Mouse (Mus musculus) ES-Bruce4 (cell line): Measurements from ENCODE around the gene Foxf1. TPM values are rescaled to one million over a fixed set of nuclear protein-coding genes. Genes with fewer than 3 reads are reported as not detected.
A peak's percentile ranks its signal among the peaks of the same experiment; 100 is the strongest.

ENCODE experiments used
- H3K27ac ChIP-seq: 2 replicates; pipeline ENCODE4 v1.5.1; 2012; ENCODE audit warnings: low read length, inconsistent platforms; ENCODE audit not compliant: insufficient read depth
- H3K27me3 ChIP-seq: 2 replicates; pipeline ENCODE4 v1.6.1; 2012; ENCODE audit warnings: mild to moderate bottlenecking, low read length, inconsistent platforms; ENCODE audit not compliant: control insufficient read depth, poor library complexity, insufficient read depth, severe bottlenecking
- H3K36me3 ChIP-seq: 2 replicates; pipeline ENCODE4 v1.6.1; 2012; ENCODE audit warnings: inconsistent platforms, mild to moderate bottlenecking, low read length, moderate library complexity; ENCODE audit not compliant: control insufficient read depth, poor library complexity, insufficient read depth, severe bottlenecking
- H3K4me1 ChIP-seq: one replicate; pipeline ENCODE4 v1.8.1; 2011; ENCODE audit warnings: low read length; ENCODE audit not compliant: control insufficient read depth, insufficient read depth
- H3K4me3 ChIP-seq: 2 replicates; pipeline ENCODE4 v1.5.1; 2011; ENCODE audit warnings: low read depth, mild to moderate bottlenecking, low read length
- H3K9ac ChIP-seq: 2 replicates; pipeline ENCODE4 v1.6.1; 2012; ENCODE audit warnings: low read depth, mild to moderate bottlenecking, inconsistent platforms; ENCODE audit not compliant: poor library complexity, severe bottlenecking
- H3K9me3 ChIP-seq: replicated peaks from 2 replicates; pipeline ENCODE4 v1.6.1; 2012; ENCODE audit warnings: mild to moderate bottlenecking, low read length, inconsistent platforms; ENCODE audit not compliant: control insufficient read depth, poor library complexity, insufficient read depth, severe bottlenecking
- CTCF ChIP-seq: IDR thresholded peaks from one replicate; pipeline ENCODE4 v1.8.1; 2011; ENCODE audit warnings: low read depth, low read length
- EP300 ChIP-seq: IDR thresholded peaks from 2 replicates; pipeline ENCODE4 v1.6.1; 2011; ENCODE audit warnings: low read depth, low read length; ENCODE audit not compliant: insufficient read depth
- POLR2A ChIP-seq: IDR thresholded peaks from one replicate; pipeline ENCODE4 v1.8.1; 2011; ENCODE audit warnings: low read length; ENCODE audit not compliant: insufficient read depth
- polyA plus RNA-seq: library from polyadenylated mRNA; stranded (reverse); fragments of >200 nt; gene quantifications from 2 replicates; pipeline ENCODE4 v1.2.4, GENCODE M21; 2011; ENCODE audit warnings: low read depth; ENCODE audit not compliant: missing spikeins, insufficient read depth, insufficient read length

Gene Foxf1
- 0.33 TPM in 1 of 2 replicates, not detected in the other for polyA plus RNA-seq

- H3K4me3 ChIP-seq = peak within 1 kb of the TSS; percentile 53
- no peak within 1 kb of the TSS for H3K27ac ChIP-seq
- H3K9ac ChIP-seq = peak within 1 kb of the TSS; percentile 56
- no peaks in the 10 kb centered on the region for H3K36me3 ChIP-seq
- TF ChIP-seq POLR2A (no peak), CTCF (no peak), EP300 (no peak)
- H3K27me3 ChIP-seq = peaks cover 68% of the 10 kb centered on the region
- no peaks in the 10 kb centered on the region for H3K4me1 ChIP-seq
- H3K9me3 ChIP-seq = no peaks in the 10 kb centered on the region
Observed at GRCm38 (mm10) chr8:121084210-121084951, at the start of gene Foxf1. Gene Foxf1, plus strand, starts transcription at chr8:121084386.

GRCm38 (mm10) chr8:121035611-121036010, 48.6 kb upstream of the Foxf1 start:
- Histone ChIP-seq H3K36me3 (no peaks in the 10 kb centered on the region), H3K9ac (no peak overlapping the region), H3K4me3 (no peak overlapping the region), H3K27ac (no peak overlapping the region), H3K4me1 (no peaks in the 10 kb centered on the region), H3K27me3 (no peaks in the 10 kb centered on the region), H3K9me3 (no peaks in the 10 kb centered on the region)
- no peak for TF ChIP-seq POLR2A
- no peak for TF ChIP-seq EP300
- TF ChIP-seq CTCF = no peak

- H3K27ac ChIP-seq = no peak overlapping the region
- no peak overlapping the region for H3K4me3 ChIP-seq
- H3K27me3 ChIP-seq = no peaks in the 10 kb centered on the region
- H3K9ac ChIP-seq = no peak overlapping the region
- H3K4me1 ChIP-seq = no peaks in the 10 kb centered on the region
- H3K9me3 ChIP-seq = no peaks in the 10 kb centered on the region
- H3K36me3 ChIP-seq = no peaks in the 10 kb centered on the region
- TF ChIP-seq EP300 (no peak), CTCF (no peak), POLR2A (no peak)
Observed at GRCm38 (mm10) chr8:121043719-121044440, 40.3 kb upstream of the Foxf1 start.

GRCm38 (mm10) chr8:121047441-121047840, 36.7 kb upstream of the Foxf1 start:
- H3K4me1 ChIP-seq = no peaks in the 10 kb centered on the region
- H3K4me3 ChIP-seq = no peak overlapping the region
- no peak for TF ChIP-seq POLR2A
- TF ChIP-seq CTCF = peak; percentile 60
- TF ChIP-seq EP300 = no peak
- no peaks in the 10 kb centered on the region for H3K9me3 ChIP-seq
- H3K9ac ChIP-seq = no peak overlapping the region
- H3K36me3 ChIP-seq = no peaks in the 10 kb centered on the region
- no peaks in the 10 kb centered on the region; the same call in 1 of the 2 replicates for H3K27me3 ChIP-seq
- no peak overlapping the region for H3K27ac ChIP-seq

GRCm38 (mm10) chr8:121058081-121058480, 26.1 kb upstream of the Foxf1 start:
- Histone ChIP-seq H3K4me3 (no peak overlapping the region), H3K9me3 (no peaks in the 10 kb centered on the region), H3K4me1 (no peaks in the 10 kb centered on the region), H3K27ac (no peak overlapping the region), H3K9ac (no peak overlapping the region), H3K36me3 (no peaks in the 10 kb centered on the region), H3K27me3 (no peaks in the 10 kb centered on the region)
- TF ChIP-seq CTCF (no peak), EP300 (no peak), POLR2A (no peak)

- Histone ChIP-seq H3K4me3 (no peak overlapping the region), H3K27me3 (no peaks in the 10 kb centered on the region)
Observed at GRCm38 (mm10) chr8:121059098-121059497, 25.1 kb upstream of the Foxf1 start.

More at GRCm38 (mm10) chr8:121059098-121059497, 25.1 kb upstream of the Foxf1 start:
- Histone ChIP-seq H3K27ac (no peak overlapping the region), H3K36me3 (no peaks in the 10 kb centered on the region), H3K4me1 (no peaks in the 10 kb centered on the region), H3K9ac (no peak overlapping the region), H3K9me3 (no peaks in the 10 kb centered on the region)
- TF ChIP-seq EP300 (no peak), CTCF (no peak), POLR2A (no peak)
